Mouse (Mus musculus) cerebellum, adult 2 months (tissue): ENCODE measurements around the gene Pdf.

Experiments used
- CTCF ChIP-seq: fragments of 200-500 bp; IDR thresholded peaks from 2 replicates; pipeline ENCODE4 v1.5.1; 2011; ENCODE audit warnings: low read depth, mild to moderate bottlenecking, control low read depth, low read length, moderate library complexity, borderline replicate concordance; ENCODE audit not compliant: insufficient read depth
- POLR2A ChIP-seq: fragments of 200-500 bp; IDR thresholded peaks from 2 replicates; pipeline ENCODE4 v1.6.1; 2011; ENCODE audit warnings: low read length, control low read depth, borderline replicate concordance; ENCODE audit not compliant: insufficient read depth

DNA sequence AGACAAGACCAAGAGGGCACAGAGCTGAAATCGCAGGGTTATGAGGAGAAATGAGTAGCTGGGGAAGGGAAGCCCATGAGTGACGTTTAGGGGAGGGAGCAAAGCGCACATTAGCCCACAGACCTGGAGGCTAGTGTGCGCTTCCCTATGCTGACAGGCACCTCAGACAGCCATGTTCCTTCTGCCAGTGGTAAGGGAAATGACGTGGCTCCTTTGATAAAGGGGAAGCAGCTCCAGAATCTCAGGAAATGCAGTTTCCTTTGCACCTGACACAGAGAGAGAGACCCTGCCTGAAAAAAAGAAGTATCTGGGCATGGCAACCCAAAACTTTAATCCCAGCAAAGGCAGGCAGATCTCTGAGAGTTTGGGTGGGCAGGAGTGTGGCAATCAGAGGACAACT is 18.4 kb downstream of the Pdf start:
- TF ChIP-seq CTCF (no peak), POLR2A (no peak)
